Mouse (Mus musculus) hindbrain, embryonic 16.5 days (tissue): ENCODE results near the gene Ly6g5c. TPM values are rescaled to one million over a fixed set of nuclear protein-coding genes. Genes with fewer than 3 reads are reported as not detected.

Experiments used
- ATAC-seq: fragments of 200-750 bp; cut with Nextera tagmentation; 2 replicates; pipeline ENCODE4 v1.8.0; 2017; ENCODE audit warnings: moderate TSS enrichment, moderate library complexity
- H3K27ac ChIP-seq: fragments of 300-500 bp; sonication (generic); 2 replicates; pipeline ENCODE4 v1.5.1; 2014; ENCODE audit warnings: low read depth, mild to moderate bottlenecking, control low read depth, low read length, moderate library complexity
- H3K27me3 ChIP-seq: fragments of 300-500 bp; sonication (generic); replicated peaks from 2 replicates; pipeline ENCODE4 v1.6.1; 2014; ENCODE audit warnings: low read length; ENCODE audit not compliant: control insufficient read depth, insufficient read depth
- H3K36me3 ChIP-seq: fragments of 300-500 bp; sonication (generic); 2 replicates; pipeline ENCODE4 v1.6.1; 2014; ENCODE audit warnings: mild to moderate bottlenecking, low read length, moderate library complexity, mixed read lengths; ENCODE audit not compliant: control insufficient read depth, insufficient read depth
- H3K4me1 ChIP-seq: fragments of 300-500 bp; sonication (generic); 2 replicates; pipeline ENCODE4 v1.6.1; 2014; ENCODE audit warnings: low read depth, low read length; ENCODE audit not compliant: control insufficient read depth, insufficient read depth
- H3K4me2 ChIP-seq: fragments of 300-500 bp; sonication (generic); 2 replicates; pipeline ENCODE4 v1.6.1; 2014; ENCODE audit warnings: mild to moderate bottlenecking, low read length, control low read depth, moderate library complexity
- H3K4me3 ChIP-seq: fragments of 300-500 bp; sonication (generic); 2 replicates; pipeline ENCODE4 v1.5.1; 2014; ENCODE audit warnings: mild to moderate bottlenecking, low read length, control low read depth, moderate library complexity
- H3K9ac ChIP-seq: fragments of 300-500 bp; sonication (generic); 2 replicates; pipeline ENCODE4 v1.6.1; 2014; ENCODE audit warnings: low read depth, mild to moderate bottlenecking, control low read depth, low read length, moderate library complexity
- H3K9me3 ChIP-seq: fragments of 300-500 bp; sonication (generic); 2 replicates; pipeline ENCODE4 v1.6.1; 2014; ENCODE audit warnings: mild to moderate bottlenecking, low read length, moderate library complexity; ENCODE audit not compliant: control insufficient read depth
- WGBS: fragments of 180-500 bp; shearing (Covaris S2); extraction: QIAGEN DNeasy Blood & Tissue Kit; methylation state at CpG from one replicate; pipeline ENCODE4 v1.1.7; 2014; 5-methylcytosine and 5-hydroxymethylcytosine counted together
- polyA plus RNA-seq: library from polyadenylated mRNA; unstranded; fragments of >200 nt; fragmentation: Nextera tagmentation; extraction: Ambion mirVana; gene quantifications from 2 replicates; pipeline ENCODE4 v1.2.1, GENCODE M21; 2015

Ly6g5c gene
- polyA plus RNA-seq, 1 experiment from 2014 or later: not detected

GRCm38 (mm10) chr17:35156461-35157200 lies 48.6 kb downstream of the Ly6g5c start:
- H3K27me3 ChIP-seq: no peaks in the 10 kb centered on the region
- 93% methylated on average over 33 of the region's 33 CpGs for WGBS
- H3K4me3 ChIP-seq: no peak overlapping the region
- H3K4me1 ChIP-seq: peaks cover under 1% of the 10 kb centered on the region; the same call in 1 of the 2 replicates
- peaks cover 97% of the 10 kb centered on the region for H3K36me3 ChIP-seq
- no peaks in the 10 kb centered on the region for H3K9me3 ChIP-seq
- H3K9ac ChIP-seq: no peak overlapping the region
- no peak overlapping the region for H3K27ac ChIP-seq
- no peak overlapping the region for H3K4me2 ChIP-seq
- no peak for ATAC-seq

- Histone ChIP-seq H3K27me3 (no peaks in the 10 kb centered on the region), H3K9ac (no peak overlapping the region), H3K4me2 (no peak overlapping the region), H3K4me3 (no peak overlapping the region), H3K9me3 (no peaks in the 10 kb centered on the region), H3K4me1 (peaks cover 7% of the 10 kb centered on the region), H3K36me3 (peaks cover 95% of the 10 kb centered on the region), H3K27ac (no peak overlapping the region)
- 91% methylated on average over 8 of the region's 8 CpGs for WGBS
- no peak for ATAC-seq
Observed at GRCm38 (mm10) chr17:35157254-35157653, 49.2 kb downstream of the Ly6g5c start.

- H3K4me2 ChIP-seq: no peak overlapping the region
- 95% methylated on average over 8 of the region's 8 CpGs for WGBS
Observed at GRCm38 (mm10) chr17:35157661-35158175, 49.6 kb downstream of the Ly6g5c start.

GRCm38 (mm10) chr17:35158850-35159593 lies 50.9 kb downstream of the Ly6g5c start:
- Histone ChIP-seq H3K4me3 (no peak overlapping the region), H3K4me1 (peaks cover 18% of the 10 kb centered on the region), H3K36me3 (peaks cover 78% of the 10 kb centered on the region), H3K9ac (no peak overlapping the region), H3K27me3 (no peaks in the 10 kb centered on the region), H3K9me3 (no peaks in the 10 kb centered on the region), H3K27ac (no peak overlapping the region), H3K4me2 (no peak overlapping the region)
- no peak for ATAC-seq
- 96% methylated on average over 16 of the region's 16 CpGs for WGBS

More at GRCm38 (mm10) chr17:35157661-35158175, 49.6 kb downstream of the Ly6g5c start:
- Histone ChIP-seq H3K27me3 (no peaks in the 10 kb centered on the region), H3K9ac (no peak overlapping the region), H3K36me3 (peaks cover 90% of the 10 kb centered on the region), H3K4me3 (no peak overlapping the region), H3K9me3 (no peaks in the 10 kb centered on the region), H3K27ac (no peak overlapping the region), H3K4me1 (peaks cover 12% of the 10 kb centered on the region)
- no peak for ATAC-seq

GRCm38 (mm10) chr17:35159638-35160037 lies 51.6 kb downstream of the Ly6g5c start:
- Histone ChIP-seq H3K4me1 (peaks cover 18% of the 10 kb centered on the region), H3K9ac (no peak overlapping the region), H3K9me3 (no peaks in the 10 kb centered on the region), H3K36me3 (peaks cover 72% of the 10 kb centered on the region), H3K27me3 (no peaks in the 10 kb centered on the region), H3K4me3 (no peak overlapping the region), H3K4me2 (no peak overlapping the region), H3K27ac (no peak overlapping the region)
- WGBS: 84% methylated on average over 7 of the region's 7 CpGs
- ATAC-seq: no peak

- Histone ChIP-seq H3K4me3 (no peak overlapping the region), H3K4me1 (peaks cover 26% of the 10 kb centered on the region), H3K9me3 (no peaks in the 10 kb centered on the region), H3K27me3 (no peaks in the 10 kb centered on the region), H3K36me3 (peaks cover 54% of the 10 kb centered on the region), H3K27ac (no peak overlapping the region), H3K9ac (no peak overlapping the region), H3K4me2 (no peak overlapping the region)
- 76% methylated on average over 11 of the region's 11 CpGs for WGBS
- no peak for ATAC-seq
Observed at GRCm38 (mm10) chr17:35161421-35161820, 53.3 kb downstream of the Ly6g5c start.

Other genes with a start within 250 kb of the Ly6g5c start
- 1.6 and 2.1 TPM in 2 replicates for gene Cfb, start 245.8 kb upstream of the Ly6g5c start, polyA plus RNA-seq
- gene Zbtb12, start 228.8 kb upstream of the Ly6g5c start, polyA plus RNA-seq: 9.2 and 9.6 TPM in 2 replicates
- not detected in 2 replicates for gene Gm20547, start 226.2 kb upstream of the Ly6g5c start, polyA plus RNA-seq
- 1.8 and 2.8 TPM in 2 replicates for gene C2, start 210.0 kb upstream of the Ly6g5c start, polyA plus RNA-seq
- 81.9 and 95.3 TPM in 2 replicates for gene Ehmt2, start 209.8 kb upstream of the Ly6g5c start, polyA plus RNA-seq
- 0.21 TPM in 1 of 2 replicates, not detected in the other for gene Slc44a4, start 193.8 kb upstream of the Ly6g5c start, polyA plus RNA-seq
- gene Neu1, start 177.0 kb upstream of the Ly6g5c start, polyA plus RNA-seq: 41.7 and 42.1 TPM in 2 replicates
- 0.45 and 0.74 TPM in 2 replicates for gene Hspa1b, start 149.0 kb upstream of the Ly6g5c start, polyA plus RNA-seq
- not detected in 2 replicates for gene Gm20481, start 138.4 kb upstream of the Ly6g5c start, polyA plus RNA-seq
- gene Hspa1a, start 136.1 kb upstream of the Ly6g5c start, polyA plus RNA-seq: 15.3 and 18.1 TPM in 2 replicates
- gene Hspa1l, start 135.6 kb upstream of the Ly6g5c start, polyA plus RNA-seq: 1.4 and 1.6 TPM in 2 replicates
- gene Lsm2, start 126.4 kb upstream of the Ly6g5c start, polyA plus RNA-seq: 106 and 113 TPM in 2 replicates
- 50.7 and 61.7 TPM in 2 replicates for gene Vars, start 107.3 kb upstream of the Ly6g5c start, polyA plus RNA-seq
- gene Vwa7, start 91.7 kb upstream of the Ly6g5c start, polyA plus RNA-seq: 0.08 and 0.19 TPM in 2 replicates
- gene Sapcd1, start 80.3 kb upstream of the Ly6g5c start, polyA plus RNA-seq: 1.7 TPM in 2 replicates
- 1.8 and 2.5 TPM in 2 replicates for gene Msh5, start 61.5 kb upstream of the Ly6g5c start, polyA plus RNA-seq
- 85.2 and 88.5 TPM in 2 replicates for gene Clic1, start 58.3 kb upstream of the Ly6g5c start, polyA plus RNA-seq
- gene Ddah2, start 49.2 kb upstream of the Ly6g5c start, polyA plus RNA-seq: 338 and 363 TPM in 2 replicates
- not detected in 2 replicates for gene Ly6g6c, start 42.9 kb upstream of the Ly6g5c start, polyA plus RNA-seq
- 0.13 and 0.21 TPM in 2 replicates for gene Mpig6b, start 42.1 kb upstream of the Ly6g5c start, polyA plus RNA-seq
- gene Ly6g6e, start 31.4 kb upstream of the Ly6g5c start, polyA plus RNA-seq: 0.16 and 0.34 TPM in 2 replicates
- 0.68 and 1.0 TPM in 2 replicates for gene Ly6g6d, start 30.2 kb upstream of the Ly6g5c start, polyA plus RNA-seq
- gene Ly6g6f, start 22.7 kb upstream of the Ly6g5c start, polyA plus RNA-seq: 0.22 TPM in 1 of 2 replicates, not detected in the other
- gene Abhd16a, start 19.0 kb upstream of the Ly6g5c start, polyA plus RNA-seq: 113 and 115 TPM in 2 replicates
- 0.93 and 1.5 TPM in 2 replicates for gene Ly6g5b, start 7.1 kb downstream of the Ly6g5c start, polyA plus RNA-seq
- 20.7 and 23.7 TPM in 2 replicates for gene Gpank1, start 13.2 kb downstream of the Ly6g5c start, polyA plus RNA-seq
- gene Csnk2b, start 13.8 kb downstream of the Ly6g5c start, polyA plus RNA-seq: 319 and 346 TPM in 2 replicates
- 8.9 TPM in 2 replicates for gene D17H6S53E, start 18.1 kb downstream of the Ly6g5c start, polyA plus RNA-seq
- not detected in 2 replicates for gene Apom, start 23.8 kb downstream of the Ly6g5c start, polyA plus RNA-seq
- 50.9 and 65.2 TPM in 2 replicates for gene Bag6, start 26.9 kb downstream of the Ly6g5c start, polyA plus RNA-seq
- gene Prrc2a, start 56.6 kb downstream of the Ly6g5c start, polyA plus RNA-seq: 138 and 153 TPM in 2 replicates
- 5.6 and 10.1 TPM in 2 replicates for gene Aif1, start 67.8 kb downstream of the Ly6g5c start, polyA plus RNA-seq
- gene Lst1, start 80.2 kb downstream of the Ly6g5c start, polyA plus RNA-seq: 4.8 and 7.3 TPM in 2 replicates
- gene Ltb, start 86.2 kb downstream of the Ly6g5c start, polyA plus RNA-seq: 1.1 and 1.2 TPM in 2 replicates
- not detected in 2 replicates for gene Tnf, start 93.7 kb downstream of the Ly6g5c start, polyA plus RNA-seq
- gene Lta, start 97.1 kb downstream of the Ly6g5c start, polyA plus RNA-seq: 0.37 and 0.80 TPM in 2 replicates
- gene Gm16181, start 112.6 kb downstream of the Ly6g5c start, polyA plus RNA-seq: 0.34 and 0.45 TPM in 2 replicates
- 140 and 151 TPM in 2 replicates for gene Atp6v1g2, start 125.4 kb downstream of the Ly6g5c start, polyA plus RNA-seq
- 9.8 and 10.1 TPM in 2 replicates for gene Nfkbil1, start 127.5 kb downstream of the Ly6g5c start, polyA plus RNA-seq
- 331 and 355 TPM in 2 replicates for gene Ddx39b, start 133.5 kb downstream of the Ly6g5c start, polyA plus RNA-seq
- gene H2-D1, start 154.5 kb downstream of the Ly6g5c start, polyA plus RNA-seq: 125 and 134 TPM in 2 replicates
- gene H2-Q1, start 212.1 kb downstream of the Ly6g5c start, polyA plus RNA-seq: 0.64 and 0.67 TPM in 2 replicates
- gene H2-Q2, start 234.0 kb downstream of the Ly6g5c start, polyA plus RNA-seq: 3.7 and 6.3 TPM in 2 replicates